Mouse (Mus musculus) stomach, embryonic 16.5 days (tissue): ENCODE results near the gene Appl2. TPM values are rescaled to one million over a fixed set of nuclear protein-coding genes. Genes with fewer than 3 reads are reported as not detected.

Experiments used
- ATAC-seq: fragments of 200-750 bp; cut with Nextera tagmentation; 2 replicates; pipeline ENCODE4 v1.8.0; 2017; ENCODE audit warnings: moderate number of reproducible peaks, moderate TSS enrichment; ENCODE audit not compliant: insufficient read depth, low FRiP score
- H3K27ac ChIP-seq: fragments of 300-500 bp; sonication (generic); 2 replicates; pipeline ENCODE4 v1.5.1; 2014; ENCODE audit warnings: low read length
- H3K27me3 ChIP-seq: fragments of 300-500 bp; sonication (generic); 2 replicates; pipeline ENCODE4 v1.6.1; 2014; ENCODE audit warnings: low read length, control low read depth, mixed read lengths; ENCODE audit not compliant: control insufficient read depth, insufficient read depth
- H3K36me3 ChIP-seq: fragments of 300-500 bp; sonication (generic); 2 replicates; pipeline ENCODE4 v1.6.1; 2014; ENCODE audit warnings: low read length; ENCODE audit not compliant: control insufficient read depth, insufficient read depth
- H3K4me1 ChIP-seq: fragments of 300-500 bp; sonication (generic); 2 replicates; pipeline ENCODE4 v1.6.1; 2014; ENCODE audit warnings: low read length, control low read depth, mixed read lengths; ENCODE audit not compliant: control insufficient read depth, insufficient read depth
- H3K4me2 ChIP-seq: fragments of 300-500 bp; sonication (generic); 2 replicates; pipeline ENCODE4 v1.6.1; 2014; ENCODE audit warnings: low read depth, low read length, mixed read lengths
- H3K4me3 ChIP-seq: fragments of 300-500 bp; sonication (generic); replicated peaks from 2 replicates; pipeline ENCODE4 v1.5.1; 2014; ENCODE audit warnings: mild to moderate bottlenecking, low read length
- H3K9ac ChIP-seq: fragments of 300-500 bp; sonication (generic); 2 replicates; pipeline ENCODE4 v1.6.1; 2014; ENCODE audit warnings: low read length
- H3K9me3 ChIP-seq: fragments of 300-500 bp; sonication (generic); replicated peaks from 2 replicates; pipeline ENCODE4 v1.6.1; 2016; ENCODE audit warnings: low read length, control low read depth; ENCODE audit not compliant: control insufficient read depth
- WGBS: fragments of 180-500 bp; shearing (Covaris S2); extraction: QIAGEN DNeasy Blood & Tissue Kit; methylation state at CpG from one replicate; pipeline ENCODE4 v1.1.7; 2014; 5-methylcytosine and 5-hydroxymethylcytosine counted together
- polyA plus RNA-seq: library from polyadenylated mRNA; unstranded; fragments of >200 nt; fragmentation: Nextera tagmentation; extraction: Ambion mirVana; gene quantifications from 2 replicates; pipeline ENCODE4 v1.2.1, GENCODE M21; 2015

The Appl2 gene
- polyA plus RNA-seq, 1 experiment from 2014 or later = 81.9 TPM

- Histone ChIP-seq H3K9me3 (no peaks in the 10 kb centered on the region), H3K9ac (no peak overlapping the region), H3K27me3 (no peaks in the 10 kb centered on the region), H3K4me3 (no peak overlapping the region), H3K27ac (no peak overlapping the region), H3K4me1 (no peaks in the 10 kb centered on the region), H3K4me2 (no peak overlapping the region), H3K36me3 (peaks cover 28% of the 10 kb centered on the region)
- 91% methylated on average over 3 of the region's 3 CpGs for WGBS
- no peak for ATAC-seq
Observed at GRCm38 (mm10) chr10:83607111-83607510, 41.4 kb downstream of the Appl2 start.

GRCm38 (mm10) chr10:83605637-83606183 lies 42.8 kb downstream of the Appl2 start:
- H3K9me3 ChIP-seq = no peaks in the 10 kb centered on the region
- H3K27me3 ChIP-seq = no peaks in the 10 kb centered on the region
- 77% methylated on average over 8 of the region's 8 CpGs for WGBS
- H3K4me1 ChIP-seq = no peaks in the 10 kb centered on the region
- H3K4me2 ChIP-seq = no peak overlapping the region
- H3K27ac ChIP-seq = no peak overlapping the region
- no peak overlapping the region for H3K4me3 ChIP-seq
- H3K9ac ChIP-seq = no peak overlapping the region
- peaks cover 16% of the 10 kb centered on the region for H3K36me3 ChIP-seq
- no peak for ATAC-seq

- peaks cover 8% of the 10 kb centered on the region; the same call in 1 of the 2 replicates for H3K36me3 ChIP-seq
Observed at GRCm38 (mm10) chr10:83603956-83604564, 44.5 kb downstream of the Appl2 start.

GRCm38 (mm10) chr10:83600650-83601049 lies 47.9 kb downstream of the Appl2 start:
- no peaks in the 10 kb centered on the region for H3K9me3 ChIP-seq
- no peaks in the 10 kb centered on the region for H3K27me3 ChIP-seq
- ATAC-seq = no peak
- WGBS = 76% methylated on average over 11 of the region's 11 CpGs
- no peak overlapping the region for H3K4me2 ChIP-seq
- H3K27ac ChIP-seq = no peak overlapping the region
- no peak overlapping the region for H3K9ac ChIP-seq
- peaks cover 11% of the 10 kb centered on the region; the same call in 1 of the 2 replicates for H3K36me3 ChIP-seq
- H3K4me3 ChIP-seq = no peak overlapping the region
- H3K4me1 ChIP-seq = no peaks in the 10 kb centered on the region

More at GRCm38 (mm10) chr10:83603956-83604564, 44.5 kb downstream of the Appl2 start:
- Histone ChIP-seq H3K27me3 (no peaks in the 10 kb centered on the region), H3K4me3 (no peak overlapping the region), H3K9ac (no peak overlapping the region), H3K4me1 (no peaks in the 10 kb centered on the region), H3K4me2 (no peak overlapping the region), H3K9me3 (no peaks in the 10 kb centered on the region), H3K27ac (no peak overlapping the region)
- 89% methylated on average over 10 of the region's 10 CpGs for WGBS
- no peak for ATAC-seq

GRCm38 (mm10) chr10:83594526-83594925 lies 54.0 kb downstream of the Appl2 start:
- no peaks in the 10 kb centered on the region for H3K27me3 ChIP-seq
- no peaks in the 10 kb centered on the region for H3K4me1 ChIP-seq
- H3K4me3 ChIP-seq = no peak overlapping the region
- H3K4me2 ChIP-seq = no peak overlapping the region
- no peak overlapping the region for H3K9ac ChIP-seq
- H3K9me3 ChIP-seq = no peaks in the 10 kb centered on the region
- H3K27ac ChIP-seq = no peak overlapping the region
- ATAC-seq = no peak
- 88% methylated on average over 5 of the region's 5 CpGs for WGBS
- H3K36me3 ChIP-seq = peaks cover 28% of the 10 kb centered on the region

- H3K4me1 ChIP-seq = no peaks in the 10 kb centered on the region
- no peak for ATAC-seq
- H3K27ac ChIP-seq = no peak overlapping the region
- H3K4me3 ChIP-seq = no peak overlapping the region
- no peak overlapping the region for H3K4me2 ChIP-seq
- no peaks in the 10 kb centered on the region for H3K9me3 ChIP-seq
- no peaks in the 10 kb centered on the region for H3K27me3 ChIP-seq
- 90% methylated on average over 7 of the region's 7 CpGs for WGBS
- peaks cover 27% of the 10 kb centered on the region for H3K36me3 ChIP-seq
- no peak overlapping the region for H3K9ac ChIP-seq
Observed at GRCm38 (mm10) chr10:83592616-83593015, 55.9 kb downstream of the Appl2 start.

GRCm38 (mm10) chr10:83590801-83591200 lies 57.7 kb downstream of the Appl2 start:
- 80% methylated on average over 6 of the region's 6 CpGs for WGBS
- H3K36me3 ChIP-seq = peaks cover 27% of the 10 kb centered on the region
- ATAC-seq = no peak
- H3K4me1 ChIP-seq = no peaks in the 10 kb centered on the region
- H3K4me3 ChIP-seq = no peak overlapping the region
- no peaks in the 10 kb centered on the region for H3K27me3 ChIP-seq
- H3K4me2 ChIP-seq = no peak overlapping the region
- H3K27ac ChIP-seq = no peak overlapping the region
- no peaks in the 10 kb centered on the region for H3K9me3 ChIP-seq
- no peak overlapping the region for H3K9ac ChIP-seq

GRCm38 (mm10) chr10:83565449-83566441 lies 82.8 kb downstream of the Appl2 start:
- Histone ChIP-seq H3K9me3 (no peaks in the 10 kb centered on the region), H3K27ac (no peak overlapping the region), H3K4me1 (no peaks in the 10 kb centered on the region), H3K4me3 (no peak overlapping the region), H3K27me3 (no peaks in the 10 kb centered on the region), H3K4me2 (no peak overlapping the region), H3K9ac (no peak overlapping the region), H3K36me3 (peaks cover 31% of the 10 kb centered on the region)
- WGBS = 94% methylated on average over 7 of the region's 7 CpGs
- no peak for ATAC-seq

GRCm38 (mm10) chr10:83563005-83563404 lies 85.5 kb downstream of the Appl2 start:
- peaks cover 32% of the 10 kb centered on the region for H3K36me3 ChIP-seq
- H3K9ac ChIP-seq = no peak overlapping the region
- H3K4me3 ChIP-seq = no peak overlapping the region
- ATAC-seq = no peak
- H3K4me1 ChIP-seq = no peaks in the 10 kb centered on the region
- no peaks in the 10 kb centered on the region for H3K27me3 ChIP-seq
- no peak overlapping the region for H3K27ac ChIP-seq
- no peaks in the 10 kb centered on the region for H3K9me3 ChIP-seq
- no peak overlapping the region for H3K4me2 ChIP-seq
